Mouse (Mus musculus): ENCODE measurements around the gene Prrc2b.

- TF ChIP-seq POLR2A (IDR thresholded peaks at IDR 0.05; ENCODE audit: control insufficient read depth, low read depth, low read length) (no peak), CTCF (IDR thresholded peaks at IDR 0.05; ENCODE audit: control insufficient read depth, insufficient read depth, insufficient replicate concordance, low read depth, low read length) (no peak)
Observed at GRCm38 (mm10) chr2:32127653-32128535, 23.0 kb upstream of the Prrc2b start.

Measured in testis, adult 2 months (tissue).